Mouse (Mus musculus) layer of hippocampus, adult 2 months (tissue): ENCODE data around the gene Tbl1x. TPM values are rescaled to one million over a fixed set of nuclear protein-coding genes. Genes with fewer than 3 reads are reported as not detected.

Experiments
- DNase-seq, 2 experiments: peaks; one replicate each; pipeline ENCODE4 v3.0.0; 2022; ENCODE audit warnings: low spot score in 2 of 2
- H3K27ac ChIP-seq: fragments of 200-600 bp; 2 replicates; pipeline ENCODE4 v1.8.1; 2022
- H3K4me3 ChIP-seq: fragments of 200-600 bp; 2 replicates; pipeline ENCODE4 v1.8.1; 2022; ENCODE audit warnings: mild to moderate bottlenecking
- CTCF ChIP-seq: fragments of 200-600 bp; conservative IDR thresholded peaks from 2 replicates; pipeline ENCODE4 v1.8.1; 2022; ENCODE audit warnings: antibody characterized with exemption, mild to moderate bottlenecking, moderate library complexity
- long read RNA-seq, 2 experiments: library from polyadenylated mRNA; stranded (forward); transcript quantifications; one replicate each; pipeline ENCODE4 v2.0.0; 2021; ENCODE audit warnings: borderline mapping rate in 2 of 2
- total RNA-seq, 2 experiments: library from RNA; stranded (reverse); gene quantifications; 2 replicates each; pipeline ENCODE4 v1.2.3; 2021

Tbl1x gene
- 10 to 100 TPM; 30.0 to 30.6 TPM for total RNA-seq
- long read RNA-seq, experiment 1, full-length matches to known transcripts = 10 of 16 reads
- long read RNA-seq, experiment 1, partial matches to known transcripts = 1 of 16 reads
- long read RNA-seq, experiment 1, other reads (novel, unspliced or antisense) = 5 of 16 reads
- long read RNA-seq, experiment 2, full-length matches to known transcripts = 13 of 23 reads
- long read RNA-seq, experiment 2, partial matches to known transcripts = 0 of 23 reads
- long read RNA-seq, experiment 2, other reads (novel, unspliced or antisense) = 10 of 23 reads

DNA sequence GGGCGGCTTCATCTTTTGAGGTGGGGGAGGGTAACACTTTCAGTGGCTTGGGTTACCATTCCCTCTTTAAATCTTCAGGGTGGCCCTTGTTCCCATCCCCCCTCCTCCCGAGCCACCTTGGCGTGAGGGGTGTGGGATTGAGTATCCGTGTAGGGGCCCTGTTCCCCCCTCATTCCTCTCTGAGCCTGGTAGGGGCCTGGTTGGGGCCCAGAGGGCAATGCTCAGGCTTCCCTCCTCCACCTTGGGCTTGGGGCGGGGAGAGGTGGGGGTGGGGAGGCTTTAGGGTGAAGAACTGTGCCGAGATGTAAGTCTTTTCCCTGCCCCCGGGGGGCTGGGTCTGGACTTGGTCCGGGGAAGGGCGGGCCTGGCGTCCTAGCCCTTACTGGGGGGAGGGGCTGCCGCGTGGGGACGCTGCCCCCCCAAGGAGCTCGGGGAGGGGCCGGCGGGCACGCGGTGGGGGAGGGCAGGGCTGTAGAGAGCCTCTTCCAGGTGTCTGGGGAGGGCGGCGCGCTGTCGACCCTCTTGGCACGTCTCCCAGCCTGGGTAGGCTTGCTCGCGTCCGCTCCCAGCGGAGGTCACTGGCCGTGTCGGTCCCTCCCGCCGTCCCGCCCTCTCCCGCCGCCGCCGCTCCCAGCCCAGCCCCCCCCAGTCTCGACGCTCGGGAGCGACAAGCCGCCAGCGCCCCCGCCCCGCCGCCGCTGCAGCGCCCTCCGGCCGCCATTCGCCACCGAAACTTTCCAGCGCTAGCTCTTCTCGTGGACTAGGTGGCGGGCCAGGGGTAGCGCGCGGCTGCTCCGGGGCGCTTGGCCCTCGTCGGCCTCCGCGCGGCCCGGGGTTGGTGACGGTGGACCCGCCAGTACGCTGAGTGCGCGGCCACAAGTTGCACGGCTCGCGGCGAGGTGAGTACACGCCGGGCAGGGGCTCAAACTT, at the start of gene Tbl1x:
TSS of gene Tbl1x (plus strand) at position 643 of the 930 bp plus-strand sequence.
- Histone ChIP-seq H3K27ac (peak within 1 kb of the TSS; percentile 91), H3K4me3 (peak within 1 kb of the TSS; percentile 72)
- TF ChIP-seq CTCF = peak; percentile 54
- peak in 1 of 2 experiments; percentile 36 for DNase-seq

DNA sequence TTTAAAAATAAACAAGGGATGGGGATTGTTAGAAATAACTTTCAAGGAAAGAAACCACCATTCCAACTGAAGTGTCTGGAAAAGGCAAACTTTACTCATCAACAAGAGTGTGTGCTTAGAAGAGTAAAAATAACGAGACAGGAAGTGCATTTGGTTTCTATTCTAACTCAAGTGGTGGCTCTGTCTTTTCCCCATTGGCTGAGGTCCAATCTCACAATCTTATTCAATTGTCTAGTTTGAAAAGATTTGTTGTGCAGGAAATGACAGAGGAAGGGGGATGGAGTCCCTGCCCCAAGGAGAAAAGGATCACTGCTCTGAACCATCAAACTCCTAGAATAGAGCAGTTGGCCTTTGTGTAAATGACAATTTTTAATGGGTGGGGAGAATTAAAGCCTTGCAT, 41.6 kb upstream of the Tbl1x start:
- no peak for TF ChIP-seq CTCF
- no peak for DNase-seq
- H3K4me3 ChIP-seq = no peak overlapping the region
- no peak overlapping the region for H3K27ac ChIP-seq

DNA sequence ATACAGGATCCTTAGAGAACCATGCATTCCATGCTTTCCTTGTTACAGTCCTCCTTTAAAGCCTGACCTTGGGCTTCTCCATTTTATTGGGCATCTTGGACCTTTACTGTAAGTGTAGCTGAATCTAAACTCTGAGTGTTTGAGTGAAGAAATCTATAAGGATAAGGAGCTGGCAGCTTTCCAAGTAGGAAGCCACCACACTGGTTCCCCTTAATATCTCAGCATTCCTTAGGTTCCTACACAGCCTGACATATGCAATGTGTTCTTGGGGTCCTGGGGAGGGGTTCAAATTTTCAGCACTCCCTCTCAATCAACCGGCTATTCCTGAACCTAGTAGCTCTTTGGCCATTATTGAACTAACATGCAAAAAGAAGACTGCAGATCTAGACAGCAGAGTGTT, 38.0 kb upstream of the Tbl1x start:
- Histone ChIP-seq H3K4me3 (no peak overlapping the region), H3K27ac (no peak overlapping the region)
- DNase-seq = no peak
- no peak for TF ChIP-seq CTCF

DNA sequence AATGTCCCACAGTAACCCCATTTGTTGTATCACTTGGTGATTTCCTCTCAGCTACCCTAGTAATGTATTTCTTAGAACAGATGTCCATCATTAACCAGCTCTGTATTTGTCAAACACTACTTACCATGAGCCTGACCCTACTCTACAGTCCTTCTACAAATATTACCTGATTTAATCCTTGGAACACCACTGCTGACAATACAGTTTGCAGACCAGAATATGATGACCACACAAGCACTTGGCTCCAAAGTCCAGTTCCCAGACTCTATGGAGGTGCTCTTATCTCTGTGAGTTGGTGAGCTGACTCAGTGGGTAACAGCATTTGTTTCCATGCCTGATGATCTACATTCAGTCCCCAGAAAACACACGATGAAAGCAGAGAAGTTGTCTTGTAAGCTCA, 37.3 kb upstream of the Tbl1x start:
- no peak overlapping the region for H3K4me3 ChIP-seq
- no peak overlapping the region for H3K27ac ChIP-seq
- no peak for DNase-seq
- TF ChIP-seq CTCF = no peak

DNA sequence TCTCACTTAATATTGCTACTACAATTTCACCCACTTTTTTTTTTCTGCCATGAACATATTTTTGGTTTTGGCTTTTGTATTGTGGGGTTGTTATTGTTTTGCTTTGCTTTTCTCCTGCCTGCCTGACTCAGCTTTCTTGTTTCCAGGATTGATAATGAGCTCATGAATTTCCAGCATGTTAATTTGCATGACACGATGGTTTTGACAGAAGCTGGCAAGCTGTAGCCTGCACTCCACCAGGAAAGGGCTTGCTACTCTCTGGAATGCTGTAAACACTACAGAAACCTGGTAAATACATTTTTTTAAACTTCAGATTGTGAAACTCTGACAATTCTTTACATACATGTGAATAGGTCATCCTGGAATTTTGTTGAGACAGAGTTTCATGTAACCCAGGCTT, 36.3 kb upstream of the Tbl1x start:
- peak in 1 of 2 experiments; percentile 0 for DNase-seq
- no peak overlapping the region for H3K4me3 ChIP-seq
- no peak for TF ChIP-seq CTCF
- H3K27ac ChIP-seq = no peak overlapping the region

DNA sequence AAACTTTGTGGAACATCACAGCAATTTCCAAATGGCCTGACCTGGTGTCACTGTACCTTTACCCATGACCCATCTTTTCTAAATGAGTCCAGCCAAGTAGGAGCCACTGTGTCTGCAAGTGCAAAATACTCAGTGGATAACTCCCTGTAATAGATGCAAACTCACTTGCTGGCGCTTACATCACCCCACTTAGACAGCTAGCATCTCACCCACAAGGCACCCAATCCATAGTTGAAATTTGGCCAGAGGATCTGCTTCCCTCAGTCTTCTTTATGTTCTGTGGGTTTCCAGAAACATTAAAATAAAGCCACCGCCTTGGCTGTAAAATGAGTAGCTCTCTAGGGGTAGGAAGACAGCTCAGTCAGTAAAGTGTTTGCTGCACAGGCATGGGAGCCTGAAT, 33.3 kb upstream of the Tbl1x start:
- Histone ChIP-seq H3K27ac (no peak overlapping the region), H3K4me3 (no peak overlapping the region)
- DNase-seq = no peak
- no peak for TF ChIP-seq CTCF

DNA sequence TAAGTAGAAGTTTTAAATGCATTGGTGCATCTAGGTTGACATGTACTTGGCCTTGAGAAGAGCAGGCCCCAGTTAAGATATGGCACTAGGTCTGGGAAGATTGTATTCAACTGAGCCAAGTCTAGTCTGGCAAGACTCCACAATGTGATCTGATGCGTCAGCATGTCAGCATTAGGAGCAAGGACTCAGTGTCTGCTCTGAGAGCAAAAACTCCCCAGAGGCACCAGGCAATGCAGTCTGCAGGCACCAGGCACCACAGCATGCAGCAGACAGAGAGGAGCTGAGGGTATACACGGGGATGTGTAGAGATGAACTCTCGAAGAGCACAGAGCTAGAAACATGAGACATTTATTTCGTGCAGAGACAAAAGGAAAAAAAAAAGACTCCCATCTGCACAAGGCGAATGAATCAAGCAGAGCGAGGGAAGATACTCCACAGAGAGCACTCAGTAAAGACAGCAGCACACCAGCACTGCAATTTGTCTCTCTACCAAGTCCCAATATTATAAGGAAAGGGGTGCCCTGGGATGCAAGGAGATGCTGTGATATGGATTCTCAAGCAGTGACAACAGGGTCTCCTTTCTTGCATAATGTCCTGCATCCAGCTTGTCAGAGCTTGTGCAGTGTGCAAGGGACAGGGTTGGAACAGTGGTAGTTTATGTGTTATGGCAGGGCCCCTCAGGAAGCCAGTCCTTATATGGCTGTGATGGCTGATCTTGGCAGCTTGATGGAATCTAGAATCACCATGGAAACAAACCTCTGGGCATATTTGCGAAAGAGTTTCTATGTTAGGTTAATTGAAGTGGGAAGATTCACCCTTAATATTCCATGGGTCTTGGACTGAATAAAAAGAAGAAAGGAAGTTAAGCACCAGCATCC, 22.7 kb upstream of the Tbl1x start:
- no peak overlapping the region for H3K4me3 ChIP-seq
- TF ChIP-seq CTCF = no peak
- peak in 1 of 2 experiments; percentile 0 for DNase-seq
- no peak overlapping the region for H3K27ac ChIP-seq

DNA sequence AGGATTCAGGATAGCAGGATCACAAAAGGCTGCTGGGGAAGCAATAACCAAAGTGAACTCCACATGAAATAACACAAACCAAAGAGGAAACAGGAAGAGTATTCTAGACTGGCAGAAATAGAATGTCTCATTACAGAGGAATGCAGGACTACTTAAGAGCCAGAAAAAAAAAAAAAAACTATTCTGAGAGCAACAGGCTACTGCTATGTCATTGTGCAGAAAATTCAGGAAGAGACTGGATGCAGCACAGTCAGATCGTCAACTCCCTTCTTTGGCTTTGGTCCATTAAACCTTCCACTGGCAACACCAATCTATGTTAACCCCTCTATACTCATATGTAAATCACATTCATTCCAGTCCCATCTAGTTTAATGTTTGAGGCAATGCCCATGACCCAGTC, 20.7 kb upstream of the Tbl1x start:
- TF ChIP-seq CTCF = no peak
- DNase-seq = no peak
- no peak overlapping the region for H3K4me3 ChIP-seq
- H3K27ac ChIP-seq = no peak overlapping the region

DNA sequence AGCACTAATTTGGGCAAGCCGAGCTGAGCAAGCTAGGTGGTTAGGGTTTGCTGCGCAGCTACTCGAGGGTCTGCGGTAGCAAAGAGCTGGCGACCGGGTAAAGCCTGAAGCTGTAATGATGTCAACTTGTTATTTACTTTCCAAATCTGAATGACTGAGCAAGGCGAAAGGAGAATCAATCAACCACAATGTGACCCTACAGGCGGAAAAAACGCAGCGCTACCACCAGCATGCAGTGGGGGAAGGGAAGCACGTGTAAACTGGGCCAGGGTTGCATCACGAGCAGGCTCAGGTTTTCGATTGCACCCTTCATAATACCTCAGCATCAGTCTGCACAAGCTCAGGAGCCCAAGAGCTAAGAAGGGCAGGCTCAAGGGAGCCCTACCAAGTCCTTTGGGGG, 1.7 kb upstream of the Tbl1x start:
- 0 out of 2 replicates have a peak, but pooled peaks have one; percentile 17 for TF ChIP-seq CTCF
- Histone ChIP-seq H3K4me3 (peak overlapping the region; percentile 72), H3K27ac (peak overlapping the region; percentile 91)
- peak; percentile 69 to 83 for DNase-seq

DNA sequence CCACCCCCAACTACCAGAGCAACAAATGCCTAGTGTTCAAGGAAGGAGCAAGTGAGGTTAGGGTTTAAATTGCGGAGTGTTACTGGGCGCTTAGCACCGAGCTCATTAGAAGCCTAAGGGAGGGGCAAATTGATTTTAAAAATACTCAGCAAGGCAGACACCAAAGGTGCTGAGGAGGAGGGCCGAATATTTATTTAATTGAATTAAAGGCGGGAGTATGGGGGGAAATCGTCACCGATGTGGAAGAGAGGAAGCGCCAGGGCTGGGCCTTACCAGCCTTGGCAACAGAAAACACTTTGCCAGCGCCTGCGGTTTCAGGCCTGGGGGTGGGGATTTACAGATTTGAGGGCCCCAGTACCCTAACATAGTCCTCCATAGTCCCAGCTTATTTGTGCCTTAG, 1.0 kb upstream of the Tbl1x start:
- H3K4me3 ChIP-seq = peak overlapping the region; percentile 72
- no peak for DNase-seq
- TF ChIP-seq CTCF = no peak
- H3K27ac ChIP-seq = peak overlapping the region; percentile 91

DNA sequence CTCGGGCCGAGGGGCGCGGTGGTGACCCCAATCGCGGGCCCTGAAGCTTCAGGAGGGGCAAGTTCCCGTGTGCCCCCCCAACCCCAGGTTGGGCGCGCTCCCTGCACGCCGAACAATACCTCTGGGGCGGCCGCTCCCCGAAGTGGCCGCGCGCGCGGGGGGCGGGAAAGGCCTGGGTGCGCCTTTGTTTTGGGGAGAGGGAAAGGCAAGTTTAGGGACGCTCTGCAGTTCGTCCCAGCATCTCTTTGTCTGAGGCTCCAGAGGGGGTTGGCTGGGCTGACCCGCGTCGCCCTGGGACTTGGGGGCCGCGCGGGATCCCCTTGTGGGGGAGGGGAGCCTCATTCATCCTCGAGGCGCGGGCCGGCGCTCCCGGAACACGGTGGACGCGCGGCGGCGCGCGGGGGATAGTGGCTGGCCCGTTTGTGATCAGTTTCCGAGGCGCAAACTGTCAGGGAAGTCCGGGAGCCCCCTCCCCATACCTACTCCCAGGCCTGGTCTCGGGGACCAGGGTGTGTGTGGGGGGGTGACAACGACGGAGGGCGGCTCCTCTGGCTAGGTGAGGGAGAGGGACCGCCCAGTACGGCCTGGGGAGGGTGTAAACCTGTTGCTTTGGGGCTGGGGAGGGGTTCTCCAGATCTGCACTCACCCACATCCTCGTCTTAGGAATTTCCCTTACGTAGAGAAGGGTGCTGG, 634 bp downstream of the Tbl1x start:
- H3K4me3 ChIP-seq = peak overlapping the region; percentile 72
- peak overlapping the region; percentile 91 for H3K27ac ChIP-seq
- DNase-seq = no peak
- no peak for TF ChIP-seq CTCF

DNA sequence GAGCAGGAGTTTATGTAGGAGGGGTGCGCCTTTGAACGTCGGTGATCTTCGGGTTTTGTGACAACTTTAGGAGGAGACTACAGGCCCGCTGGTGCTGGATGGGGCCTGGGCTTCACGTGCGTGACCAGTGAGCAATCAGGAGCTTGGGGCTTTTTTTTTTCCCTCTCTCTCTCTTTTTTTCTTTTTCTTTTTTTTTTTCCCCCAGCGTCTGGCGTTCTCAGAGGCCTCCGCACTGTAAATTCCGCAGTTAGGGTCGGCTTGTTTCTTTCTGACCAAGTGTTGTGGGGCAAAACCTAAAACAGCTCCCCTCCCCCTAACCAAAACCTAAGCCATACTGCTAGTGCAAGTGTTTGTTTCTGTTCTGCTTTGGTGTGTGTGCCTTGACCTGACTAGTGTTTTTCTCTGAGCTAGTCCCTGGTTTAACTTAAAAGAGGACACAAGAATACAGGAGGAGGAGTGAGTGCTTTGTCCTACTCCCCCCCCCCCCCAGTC, 1.2 kb downstream of the Tbl1x start:
- no peak for DNase-seq
- Histone ChIP-seq H3K4me3 (peak overlapping the region; percentile 72), H3K27ac (peak overlapping the region; percentile 91)
- no peak for TF ChIP-seq CTCF
